Mouse (Mus musculus) embryo, embryonic 10 days (tissue): ENCODE measurements around the gene Mrpl23.

Source experiments
- DNase-seq: peaks from one replicate; pipeline ENCODE4 v3.0.0-alpha.2; 2015; ENCODE audit warnings: low spot score

Mrpl23 gene

DNA sequence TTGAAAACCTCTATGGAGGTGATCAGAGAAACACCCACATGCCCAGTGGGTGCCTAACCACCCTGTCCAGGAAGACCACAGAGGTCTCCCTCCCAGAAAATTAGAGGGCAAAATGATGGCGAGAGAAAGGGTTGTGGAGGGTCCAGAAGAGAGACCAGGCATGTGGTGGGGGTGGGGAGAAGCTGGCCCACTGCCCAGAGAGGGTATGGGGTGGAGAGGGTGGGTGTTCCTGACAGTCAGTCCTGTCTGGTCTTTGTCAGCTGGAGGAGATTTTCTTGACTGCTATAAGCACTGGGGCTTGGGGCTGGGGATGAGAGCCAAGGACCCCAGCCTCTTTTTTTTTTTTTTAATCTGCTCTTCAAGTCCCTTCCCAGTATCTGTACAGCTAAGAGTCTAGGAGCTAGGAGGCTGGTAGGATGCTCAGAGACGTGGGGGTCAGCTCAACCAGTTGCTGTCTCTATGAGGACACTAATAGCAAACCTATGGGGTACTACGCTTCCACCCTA lies 41.7 kb downstream of the Mrpl23 start:
- DNase-seq = no peak

DNA sequence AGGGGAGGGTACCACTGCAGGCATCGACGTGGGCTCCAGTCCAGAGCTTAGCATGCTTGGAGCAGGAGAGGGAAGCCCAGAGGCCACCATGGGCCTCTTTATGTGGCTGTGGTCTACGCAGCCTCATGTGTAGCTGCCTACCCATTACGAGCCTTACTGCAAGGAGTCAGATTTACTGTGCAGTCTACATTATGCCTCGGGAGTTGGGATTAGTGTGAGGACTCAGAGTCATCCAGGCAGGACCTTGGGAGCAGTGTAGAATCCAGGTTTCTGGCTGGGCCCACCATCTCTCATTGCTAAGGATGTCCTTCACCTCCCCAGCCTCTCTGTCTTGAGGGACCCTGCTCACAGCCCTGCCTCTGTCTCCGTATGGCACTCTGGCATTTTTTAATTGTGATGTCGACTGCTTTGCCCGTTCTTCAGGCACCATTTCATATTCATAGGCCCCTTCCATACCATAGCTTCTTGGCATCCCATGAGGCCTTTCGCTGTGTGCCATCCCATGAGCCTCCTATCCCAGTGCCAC lies 42.4 kb downstream of the Mrpl23 start:
- DNase-seq = no peak

DNA sequence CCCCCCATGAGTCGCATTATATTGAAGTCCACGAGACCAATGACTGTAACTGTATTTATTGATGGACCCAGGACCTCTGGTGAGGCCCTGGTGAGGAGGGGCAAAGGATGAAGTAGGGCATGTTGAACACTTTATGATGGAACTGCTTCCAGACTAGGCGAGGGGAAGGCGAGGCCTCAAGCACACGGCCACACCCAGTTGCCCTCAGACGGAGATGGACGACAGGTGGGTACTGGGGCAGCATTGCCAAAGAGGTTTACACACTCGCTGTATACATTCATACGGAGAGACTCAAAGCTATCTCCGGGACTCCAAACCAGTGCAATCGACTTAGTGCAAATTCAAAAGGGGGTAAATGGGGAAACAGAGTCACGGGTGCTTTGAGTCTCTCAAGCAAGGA lies 43.0 kb downstream of the Mrpl23 start:
- peak; percentile 9 for DNase-seq

DNA sequence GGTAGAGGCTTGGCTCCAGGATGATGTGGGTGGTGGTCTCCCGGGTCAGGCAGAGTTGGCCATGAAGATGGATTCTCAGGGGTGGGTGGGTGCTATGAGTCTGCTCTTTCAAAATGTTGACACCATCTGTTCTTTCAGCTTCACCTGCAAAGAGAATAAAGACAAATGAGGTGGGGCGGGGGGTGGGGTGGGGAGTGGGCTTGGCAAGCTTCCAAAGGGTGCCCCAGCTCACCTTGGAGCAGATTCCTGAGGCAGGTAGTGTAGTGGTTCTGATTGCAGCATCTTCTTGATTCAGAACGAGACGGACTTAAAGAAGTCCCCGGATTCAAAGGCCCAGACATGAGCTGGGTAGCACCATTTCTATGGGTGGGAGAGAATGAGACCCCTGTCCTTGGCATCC lies 43.5 kb downstream of the Mrpl23 start:
- DNase-seq = no peak

DNA sequence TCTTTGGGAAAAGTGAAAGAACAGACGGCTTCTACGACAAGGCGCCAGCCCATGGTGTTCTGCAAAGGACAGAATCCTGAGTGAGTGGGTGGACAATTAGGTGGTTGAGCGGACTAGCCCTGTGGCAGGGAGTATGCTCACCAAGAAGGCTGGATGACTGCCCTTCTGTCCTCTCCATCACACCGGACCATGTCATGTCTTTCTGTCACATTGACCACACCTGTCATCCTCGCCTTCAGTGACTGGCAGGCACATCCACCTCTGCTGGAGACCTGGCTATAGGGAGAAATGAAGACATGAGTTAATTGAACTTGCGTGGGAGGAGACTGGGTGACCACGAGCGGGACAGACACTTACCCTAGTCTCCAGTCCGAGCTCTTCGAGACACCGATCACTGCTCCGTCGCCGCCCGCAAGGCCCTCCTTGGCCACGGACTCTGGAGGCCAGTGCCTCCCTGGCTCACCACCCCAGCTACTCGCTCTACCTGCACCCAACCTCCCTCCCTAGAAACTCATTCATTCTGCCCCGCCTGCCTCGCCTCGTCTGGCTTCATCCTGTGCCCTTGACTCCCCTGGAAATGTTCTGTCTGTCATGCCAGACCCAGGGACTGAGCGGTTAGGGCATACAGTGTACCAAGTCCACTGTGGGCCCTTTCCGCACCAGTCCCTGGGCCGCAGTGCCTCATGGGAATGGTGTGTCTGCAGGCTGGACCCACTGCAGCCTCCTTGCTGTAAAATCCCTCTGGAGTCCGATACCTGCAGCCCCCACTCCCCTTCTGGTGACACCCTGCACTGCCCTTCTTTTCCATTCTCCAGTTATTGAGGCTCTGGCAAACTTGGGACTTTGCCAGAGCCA lies 44.2 kb downstream of the Mrpl23 start:
- no peak for DNase-seq

DNA sequence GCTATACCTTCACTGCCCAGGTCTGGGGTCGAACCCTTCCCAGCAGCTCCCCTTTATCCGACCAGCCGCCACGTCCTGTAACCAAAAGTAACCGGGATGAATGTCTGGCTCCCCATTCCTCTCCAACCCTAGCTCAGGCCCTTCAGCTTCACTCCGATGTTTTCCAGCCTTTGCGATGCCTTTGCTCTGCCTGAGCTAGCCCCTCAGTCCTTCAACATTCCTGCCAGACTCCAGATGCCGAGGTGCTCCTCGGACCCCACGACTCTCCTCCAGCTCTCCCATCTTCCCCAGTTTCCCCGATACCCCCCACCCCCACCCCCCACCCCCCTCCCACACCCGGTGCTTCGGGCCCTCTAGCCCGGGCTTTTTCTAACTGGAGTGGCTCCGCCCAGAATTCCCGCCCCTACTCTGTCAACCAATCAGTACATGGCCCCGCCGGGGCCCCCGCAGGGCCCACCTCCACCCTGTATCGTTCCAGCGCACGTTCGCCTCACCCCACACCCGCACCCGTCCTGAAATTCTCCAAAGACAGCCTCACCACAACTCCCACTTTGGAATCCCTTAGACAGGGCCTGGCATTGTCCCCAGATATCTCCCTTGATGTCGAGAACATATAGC lies 45.4 kb downstream of the Mrpl23 start:
- peak; percentile 58 for DNase-seq

DNA sequence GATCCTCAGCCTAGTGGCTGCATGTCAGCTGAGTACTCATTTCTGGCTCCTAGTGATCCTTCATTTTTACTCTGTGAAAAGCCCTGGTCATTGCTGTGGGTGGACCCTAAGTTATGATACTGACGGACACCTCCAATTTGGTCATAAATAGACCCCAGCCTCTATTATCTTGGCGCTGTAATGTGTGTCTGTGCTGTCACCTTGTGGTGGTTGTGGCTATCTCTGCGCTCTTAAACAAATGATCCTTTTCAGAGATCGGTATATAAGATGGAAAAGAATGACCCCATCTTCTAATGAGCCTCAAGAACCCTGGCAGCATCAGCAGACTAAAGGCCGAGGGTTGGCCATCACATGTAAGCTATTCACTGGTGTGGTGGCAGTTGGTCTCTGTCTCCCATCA lies 46.6 kb downstream of the Mrpl23 start:
- peak; percentile 61 for DNase-seq

DNA sequence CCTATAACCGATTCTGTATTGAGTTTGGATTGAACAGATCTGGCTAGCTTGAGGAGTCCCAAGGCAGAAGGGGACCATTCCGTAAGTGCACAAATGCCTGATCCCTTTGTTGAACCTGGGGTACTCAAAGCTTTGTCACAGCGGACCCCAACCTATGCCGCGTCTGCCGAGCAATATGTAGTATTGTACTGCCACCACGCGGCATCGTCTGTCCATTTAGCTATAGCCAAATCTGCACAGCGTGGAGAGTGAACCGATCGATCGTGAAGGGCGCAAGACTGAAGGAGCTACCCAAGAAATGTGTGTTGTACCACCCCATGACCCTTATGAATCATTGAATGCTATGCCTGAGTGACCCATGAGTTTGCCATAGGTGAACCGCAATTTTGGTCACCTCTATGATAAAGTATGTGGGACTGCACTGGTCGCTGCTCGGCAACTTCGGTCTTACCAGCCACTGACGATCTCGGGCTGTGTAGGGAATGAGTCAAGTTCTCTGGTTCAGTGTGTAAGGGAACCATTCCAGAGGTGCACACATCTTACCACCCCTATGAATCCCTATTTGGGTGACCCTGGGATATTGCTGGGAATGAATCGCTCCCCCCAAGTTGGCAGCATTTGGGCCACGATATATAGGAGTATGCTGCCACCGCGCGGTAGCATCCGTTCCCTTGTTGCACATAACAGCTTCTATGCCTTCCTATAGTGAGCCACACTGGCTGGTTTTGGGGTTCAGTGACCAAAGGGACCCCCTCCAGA lies 47.8 kb downstream of the Mrpl23 start:
- peak; percentile 87 for DNase-seq

DNA sequence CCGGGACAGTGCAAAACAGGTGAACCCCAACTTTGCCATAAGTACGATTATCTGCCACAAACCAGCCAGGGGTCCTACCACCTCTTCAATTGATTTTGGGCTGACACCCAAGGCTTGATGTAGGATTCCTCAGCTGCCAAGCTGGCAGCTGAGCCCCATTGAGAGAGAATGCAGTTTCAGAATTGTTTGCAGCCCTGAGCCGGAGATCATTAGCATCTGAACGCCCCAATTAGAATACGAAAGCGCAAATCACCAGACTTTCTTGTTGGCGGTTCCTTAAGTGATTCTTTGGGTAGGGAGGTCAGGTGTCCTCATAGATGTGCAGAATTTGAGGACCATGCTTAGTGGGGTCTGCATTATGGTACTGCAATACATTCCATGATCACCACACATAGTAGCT lies 48.7 kb downstream of the Mrpl23 start:
- no peak for DNase-seq

DNA sequence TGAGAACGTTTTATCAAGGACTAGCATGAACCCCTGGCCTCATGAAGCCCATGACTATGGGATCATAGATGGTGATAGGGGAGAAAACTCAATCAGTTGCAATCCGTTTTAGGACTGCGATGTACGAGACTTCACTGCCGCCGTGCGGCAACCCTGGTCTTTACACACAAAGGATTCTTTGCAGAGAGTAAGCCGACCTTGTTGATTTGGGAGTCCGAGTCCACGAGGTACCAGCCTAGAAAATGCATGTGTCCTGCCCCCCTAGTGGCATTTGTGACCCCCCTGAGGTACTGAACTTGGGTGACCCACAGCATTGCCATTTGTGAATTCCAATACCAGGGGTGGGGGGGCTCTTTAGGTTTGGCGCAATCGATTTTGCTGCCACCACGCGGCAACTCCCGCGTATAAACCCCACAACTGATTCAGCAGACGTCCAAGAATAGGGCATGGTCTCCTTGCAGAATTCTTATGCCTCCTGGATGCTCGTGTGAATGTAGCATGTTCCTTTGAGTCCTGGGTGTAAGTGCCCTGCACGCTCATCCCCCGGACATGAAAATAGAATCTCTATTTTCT lies 49.3 kb downstream of the Mrpl23 start:
- DNase-seq = peak; percentile 76

DNA sequence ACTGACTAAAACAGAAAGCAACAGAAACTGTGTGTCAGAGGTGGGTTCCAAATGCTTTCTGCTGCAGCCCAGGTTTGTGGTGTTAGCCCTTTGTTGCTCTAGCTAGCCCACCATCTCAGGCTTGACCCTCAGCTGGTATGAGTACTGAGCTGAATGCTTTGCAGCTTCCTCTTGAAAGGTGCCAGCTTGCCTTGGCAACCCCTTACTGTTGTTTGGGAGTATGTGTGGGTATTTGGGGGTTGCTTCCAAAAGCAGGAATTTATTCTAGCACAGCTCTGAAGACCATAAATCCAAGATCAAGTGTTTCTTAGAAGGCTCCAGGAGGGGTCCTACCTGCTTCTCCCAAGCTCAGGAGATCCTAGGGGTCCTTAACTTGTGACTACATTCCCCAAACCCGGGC lies 52.4 kb downstream of the Mrpl23 start:
- DNase-seq = no peak

DNA sequence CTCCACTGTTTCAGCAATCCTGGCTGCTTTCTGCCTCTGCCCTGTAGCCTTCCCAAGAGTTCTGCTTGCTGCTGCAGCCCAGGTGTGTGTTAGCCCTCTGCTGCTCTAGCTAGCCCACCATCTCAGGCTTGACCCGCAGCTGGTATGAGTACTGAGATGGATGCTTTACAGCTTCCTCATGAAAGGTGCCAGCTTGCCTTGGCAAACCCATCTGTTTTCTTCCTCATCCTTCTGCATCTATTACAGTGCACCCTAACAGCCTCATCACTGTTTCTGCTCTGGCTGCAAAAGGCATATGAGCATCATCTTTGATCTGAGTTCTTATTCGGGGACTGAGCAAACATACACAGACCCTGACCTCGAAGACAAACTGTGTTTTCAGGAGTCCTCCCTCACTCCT lies 53.4 kb downstream of the Mrpl23 start:
- no peak for DNase-seq

DNA sequence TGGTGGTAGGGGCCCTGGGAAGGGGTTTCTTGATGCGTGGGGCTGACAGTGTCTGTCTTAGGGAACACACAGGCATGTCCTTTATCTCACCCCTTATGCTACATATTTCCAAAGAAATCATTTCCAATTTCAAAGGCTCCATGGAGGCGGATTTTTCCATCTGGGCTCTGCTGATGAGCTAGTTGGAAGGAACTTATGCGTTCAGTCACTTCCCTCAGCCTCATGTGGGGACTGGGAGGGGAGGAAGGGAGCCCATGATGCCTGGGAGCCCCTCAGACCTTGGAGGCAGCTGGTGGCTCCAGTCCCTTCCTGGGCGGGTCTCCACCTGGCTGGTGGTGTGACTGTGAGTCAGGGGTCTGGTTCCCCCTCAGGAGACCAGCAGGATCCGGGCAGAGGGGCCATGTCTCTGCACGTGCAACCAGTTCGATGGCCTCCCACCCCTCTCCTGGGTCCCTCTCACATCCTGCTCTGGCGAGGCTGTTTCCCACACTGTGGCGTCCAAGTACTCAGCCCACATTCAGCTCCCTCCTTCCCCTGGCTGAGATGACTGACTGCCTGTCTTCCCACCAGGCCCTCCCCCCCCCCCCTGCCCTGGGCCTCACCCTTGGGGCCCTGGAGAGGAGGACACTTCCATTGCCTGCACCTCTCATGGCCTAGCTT lies 55.9 kb downstream of the Mrpl23 start:
- DNase-seq = no peak
